Mouse (Mus musculus) ES-Bruce4 (cell line): ENCODE measurements at regions not wholly inside any gene's neighbourhood (a gene's known extent, or its start where the extent isn't known, plus 50 kb on each side); places are given as distances from the start of the nearest gene placed in this dataset.
"Not testable (repeated sequence)": the region's sequence is repeated elsewhere in the genome, so short reads cannot be mapped to it uniquely, and the experiment has no call there.

Experiments used
- H3K27ac ChIP-seq: 2 replicates; pipeline ENCODE4 v1.5.1; 2012; ENCODE audit warnings: low read length, inconsistent platforms; ENCODE audit not compliant: insufficient read depth
- H3K27me3 ChIP-seq: 2 replicates; pipeline ENCODE4 v1.6.1; 2012; ENCODE audit warnings: mild to moderate bottlenecking, low read length, inconsistent platforms; ENCODE audit not compliant: control insufficient read depth, poor library complexity, insufficient read depth, severe bottlenecking
- H3K36me3 ChIP-seq: 2 replicates; pipeline ENCODE4 v1.6.1; 2012; ENCODE audit warnings: inconsistent platforms, mild to moderate bottlenecking, low read length, moderate library complexity; ENCODE audit not compliant: control insufficient read depth, poor library complexity, insufficient read depth, severe bottlenecking
- H3K4me1 ChIP-seq: one replicate; pipeline ENCODE4 v1.8.1; 2011; ENCODE audit warnings: low read length; ENCODE audit not compliant: control insufficient read depth, insufficient read depth
- H3K4me3 ChIP-seq: 2 replicates; pipeline ENCODE4 v1.5.1; 2011; ENCODE audit warnings: low read depth, mild to moderate bottlenecking, low read length
- H3K9ac ChIP-seq: 2 replicates; pipeline ENCODE4 v1.6.1; 2012; ENCODE audit warnings: low read depth, mild to moderate bottlenecking, inconsistent platforms; ENCODE audit not compliant: poor library complexity, severe bottlenecking
- H3K9me3 ChIP-seq: replicated peaks from 2 replicates; pipeline ENCODE4 v1.6.1; 2012; ENCODE audit warnings: mild to moderate bottlenecking, low read length, inconsistent platforms; ENCODE audit not compliant: control insufficient read depth, poor library complexity, insufficient read depth, severe bottlenecking
- CTCF ChIP-seq: IDR thresholded peaks from one replicate; pipeline ENCODE4 v1.8.1; 2011; ENCODE audit warnings: low read depth, low read length
- EP300 ChIP-seq: IDR thresholded peaks from 2 replicates; pipeline ENCODE4 v1.6.1; 2011; ENCODE audit warnings: low read depth, low read length; ENCODE audit not compliant: insufficient read depth
- POLR2A ChIP-seq: IDR thresholded peaks from one replicate; pipeline ENCODE4 v1.8.1; 2011; ENCODE audit warnings: low read length; ENCODE audit not compliant: insufficient read depth

DNA sequence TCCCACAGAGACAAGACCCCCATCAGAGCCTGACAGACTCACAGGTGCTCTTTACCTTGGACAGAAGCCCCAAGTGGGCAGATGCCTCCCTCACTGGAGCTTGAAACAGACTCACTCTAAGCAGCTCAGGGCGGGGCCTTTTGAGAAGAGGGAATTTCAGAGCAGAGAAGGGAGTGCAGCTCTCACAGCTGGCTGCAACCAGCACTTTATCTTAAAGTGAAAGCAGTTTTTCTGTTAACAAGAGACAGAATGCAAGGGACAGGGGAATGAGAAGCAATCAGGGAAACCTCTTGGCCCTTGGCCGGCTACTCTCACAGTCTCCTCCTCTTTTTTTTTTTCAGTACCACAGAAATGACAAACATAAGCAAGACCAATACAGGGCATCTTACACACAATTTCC is 56.2 kb upstream of the B3galnt1 start:
- Histone ChIP-seq H3K27me3 (no peaks in the 10 kb centered on the region), H3K36me3 (no peaks in the 10 kb centered on the region), H3K4me3 (no peak overlapping the region), H3K27ac (no peak overlapping the region), H3K9ac (no peak overlapping the region), H3K9me3 (no peaks in the 10 kb centered on the region), H3K4me1 (no peaks in the 10 kb centered on the region)
- no peak for TF ChIP-seq POLR2A
- no peak for TF ChIP-seq EP300
- no peak for TF ChIP-seq CTCF

DNA sequence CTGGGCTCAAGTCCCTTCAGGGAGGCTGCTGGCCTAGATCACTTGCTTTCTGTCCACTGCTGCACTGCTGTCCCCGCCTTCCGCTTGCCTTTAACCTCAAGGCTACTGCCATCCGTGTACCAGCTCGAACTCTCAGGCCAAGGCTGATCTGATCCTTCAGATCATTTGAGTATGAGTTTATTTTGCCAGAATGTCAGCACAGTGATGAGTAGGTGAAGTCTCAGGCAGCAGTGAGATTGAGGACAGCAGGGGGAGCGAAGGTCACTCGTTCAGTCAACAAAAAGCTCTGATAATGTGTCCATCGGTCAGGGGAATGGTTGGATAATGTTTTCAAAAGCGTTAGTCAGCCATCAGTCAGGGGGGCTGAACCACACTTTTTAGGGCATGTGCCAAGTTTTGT is 54.6 kb upstream of the B3galnt1 start:
- not testable (repeated sequence) for H3K27ac ChIP-seq, H3K27me3 ChIP-seq, H3K4me3 ChIP-seq, H3K36me3 ChIP-seq, H3K9me3 ChIP-seq, H3K4me1 ChIP-seq, H3K9ac ChIP-seq

DNA sequence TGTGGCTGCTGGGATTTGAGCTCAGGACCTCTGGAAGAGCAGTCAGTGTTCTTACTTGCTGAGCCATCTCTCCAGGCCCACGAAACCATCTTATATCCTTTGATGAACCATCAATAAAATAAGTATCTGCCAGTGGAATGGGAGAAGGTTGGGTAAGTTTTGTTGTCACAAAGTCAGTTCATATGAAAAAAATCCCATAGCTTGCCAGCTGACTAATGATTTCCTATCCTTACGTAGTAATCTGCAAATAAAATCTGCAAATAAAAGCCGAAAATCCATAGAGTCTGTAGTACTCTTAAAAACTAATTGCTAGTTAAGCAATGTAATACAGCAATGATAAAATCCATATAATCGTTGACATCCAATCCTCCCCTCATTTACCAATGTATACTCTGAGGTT is 50.8 kb upstream of the B3galnt1 start:
- TF ChIP-seq CTCF, result no peak
- no peak for TF ChIP-seq POLR2A
- no peak for TF ChIP-seq EP300
- no peaks in the 10 kb centered on the region for H3K4me1 ChIP-seq
- no peak overlapping the region for H3K27ac ChIP-seq
- no peak overlapping the region for H3K9ac ChIP-seq
- H3K36me3 ChIP-seq, result no peaks in the 10 kb centered on the region
- H3K4me3 ChIP-seq, result no peak overlapping the region
- H3K27me3 ChIP-seq, result no peaks in the 10 kb centered on the region
- H3K9me3 ChIP-seq, result peaks cover 15% of the 10 kb centered on the region
